Mouse (Mus musculus) neural tube, embryonic 14.5 days (tissue): ENCODE data around the gene Gm5134. TPM values are rescaled to one million over a fixed set of nuclear protein-coding genes. Genes with fewer than 3 reads are reported as not detected.

ENCODE experiments used
- ATAC-seq: fragments of 200-750 bp; cut with Nextera tagmentation; 2 replicates; pipeline ENCODE4 v1.8.0; 2017; ENCODE audit warnings: low read depth, mild to moderate bottlenecking, moderate TSS enrichment, moderate library complexity
- H3K27ac ChIP-seq: fragments of 300-500 bp; sonication (generic); 2 replicates; pipeline ENCODE4 v1.5.1; 2014; ENCODE audit warnings: low read depth, mild to moderate bottlenecking, control low read depth, low read length, moderate library complexity, mixed read lengths
- H3K27me3 ChIP-seq: fragments of 300-500 bp; sonication (generic); 2 replicates; pipeline ENCODE4 v1.6.1; 2014; ENCODE audit warnings: low read length; ENCODE audit not compliant: control insufficient read depth, insufficient read depth
- H3K36me3 ChIP-seq: fragments of 300-500 bp; sonication (generic); 2 replicates; pipeline ENCODE4 v1.6.1; 2014; ENCODE audit warnings: low read length, mixed read lengths; ENCODE audit not compliant: control insufficient read depth, insufficient read depth
- H3K4me1 ChIP-seq: fragments of 300-500 bp; sonication (generic); 2 replicates; pipeline ENCODE4 v1.6.1; 2014; ENCODE audit warnings: low read length; ENCODE audit not compliant: control insufficient read depth, insufficient read depth
- H3K4me2 ChIP-seq: fragments of 300-500 bp; sonication (generic); 2 replicates; pipeline ENCODE4 v1.6.1; 2014; ENCODE audit warnings: mild to moderate bottlenecking, low read depth, low read length, control low read depth
- H3K4me3 ChIP-seq: fragments of 300-500 bp; sonication (generic); 2 replicates; pipeline ENCODE4 v1.5.1; 2014; ENCODE audit warnings: low read depth, low read length, control low read depth, mixed read lengths
- H3K9ac ChIP-seq: fragments of 300-500 bp; sonication (generic); replicated peaks from 2 replicates; pipeline ENCODE4 v1.6.1; 2014; ENCODE audit warnings: low read depth, mild to moderate bottlenecking, control low read depth, low read length, mixed read lengths
- H3K9me3 ChIP-seq: fragments of 300-500 bp; sonication (generic); 2 replicates; pipeline ENCODE4 v1.6.1; 2016; ENCODE audit warnings: low read length; ENCODE audit not compliant: control insufficient read depth
- WGBS: fragments of 180-500 bp; shearing (Covaris S2); extraction: QIAGEN DNeasy Blood & Tissue Kit; methylation state at CpG from one replicate; pipeline ENCODE4 v1.1.7; 2014; 5-methylcytosine and 5-hydroxymethylcytosine counted together
- polyA plus RNA-seq: library from polyadenylated mRNA; unstranded; fragments of >200 nt; fragmentation: Nextera tagmentation; extraction: Ambion mirVana; gene quantifications from 2 replicates; pipeline ENCODE4 v1.2.1, GENCODE M21; 2014

The Gm5134 gene
- polyA plus RNA-seq, 1 experiment from 2014 or later = 0.17 TPM

DNA sequence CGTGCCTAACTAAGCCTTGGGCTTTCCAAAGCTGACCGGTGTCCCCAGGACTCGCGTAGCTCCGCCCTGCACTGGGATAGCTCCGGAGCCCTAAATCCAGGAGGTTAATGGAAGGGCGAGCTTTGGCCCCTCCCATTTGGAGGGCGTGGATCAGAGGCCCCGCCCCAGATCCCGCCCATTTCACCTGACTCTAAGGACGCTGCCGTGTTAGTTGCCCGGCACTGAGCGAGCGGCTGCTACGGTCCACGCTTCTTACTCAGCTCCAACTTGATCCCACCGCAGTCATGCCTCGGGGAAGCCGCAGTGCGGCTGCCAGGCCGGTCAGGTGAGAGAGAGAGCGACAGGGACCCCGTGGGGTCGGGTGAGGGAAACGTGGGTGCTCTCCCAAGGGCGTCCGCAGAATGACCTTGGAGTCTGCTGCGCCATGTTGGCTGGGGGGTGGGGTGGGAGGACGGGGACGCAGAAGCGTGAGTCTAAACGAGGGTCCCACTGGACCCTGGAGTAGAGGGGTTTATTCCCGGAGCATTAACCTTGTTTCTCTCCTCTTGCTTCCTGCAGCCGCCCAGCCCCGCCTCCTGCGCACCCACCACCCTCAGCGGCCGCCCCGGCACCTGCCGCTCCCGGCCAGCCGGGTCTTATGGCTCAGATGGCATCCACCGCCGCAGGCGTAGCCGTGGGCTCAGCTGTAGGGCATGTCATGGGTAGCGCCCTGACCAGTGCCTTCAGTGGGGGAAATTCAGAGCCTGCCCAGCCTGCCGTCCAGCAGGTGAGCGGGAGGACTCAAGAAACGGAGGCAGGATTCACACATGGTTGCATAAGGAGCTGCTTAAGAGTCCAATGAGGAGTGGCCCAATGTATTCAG lies 18.4 kb upstream of the Gm5134 start, which contains the start of gene Mmp11:
Mmp11 (minus strand) TSS at position 817 of the 862 bp plus-strand sequence.
- H3K4me2 ChIP-seq = peak within 1 kb of the TSS; percentile 95
- H3K9ac ChIP-seq = peak within 1 kb of the TSS; percentile 56
- WGBS = 1% methylated on average over 51 of the region's 51 CpGs
- H3K4me3 ChIP-seq = peak within 1 kb of the TSS; percentile 54
- no peaks in the 10 kb centered on the region for H3K9me3 ChIP-seq
- peak within 1 kb of the TSS; percentile 57; the same call in 1 of the 2 replicates for H3K27ac ChIP-seq
- peaks cover 3% of the 10 kb centered on the region; the same call in 1 of the 2 replicates for H3K27me3 ChIP-seq
- H3K36me3 ChIP-seq = no peaks in the 10 kb centered on the region
- peak; percentile 69 for ATAC-seq
- peaks cover 19% of the 10 kb centered on the region for H3K4me1 ChIP-seq

DNA sequence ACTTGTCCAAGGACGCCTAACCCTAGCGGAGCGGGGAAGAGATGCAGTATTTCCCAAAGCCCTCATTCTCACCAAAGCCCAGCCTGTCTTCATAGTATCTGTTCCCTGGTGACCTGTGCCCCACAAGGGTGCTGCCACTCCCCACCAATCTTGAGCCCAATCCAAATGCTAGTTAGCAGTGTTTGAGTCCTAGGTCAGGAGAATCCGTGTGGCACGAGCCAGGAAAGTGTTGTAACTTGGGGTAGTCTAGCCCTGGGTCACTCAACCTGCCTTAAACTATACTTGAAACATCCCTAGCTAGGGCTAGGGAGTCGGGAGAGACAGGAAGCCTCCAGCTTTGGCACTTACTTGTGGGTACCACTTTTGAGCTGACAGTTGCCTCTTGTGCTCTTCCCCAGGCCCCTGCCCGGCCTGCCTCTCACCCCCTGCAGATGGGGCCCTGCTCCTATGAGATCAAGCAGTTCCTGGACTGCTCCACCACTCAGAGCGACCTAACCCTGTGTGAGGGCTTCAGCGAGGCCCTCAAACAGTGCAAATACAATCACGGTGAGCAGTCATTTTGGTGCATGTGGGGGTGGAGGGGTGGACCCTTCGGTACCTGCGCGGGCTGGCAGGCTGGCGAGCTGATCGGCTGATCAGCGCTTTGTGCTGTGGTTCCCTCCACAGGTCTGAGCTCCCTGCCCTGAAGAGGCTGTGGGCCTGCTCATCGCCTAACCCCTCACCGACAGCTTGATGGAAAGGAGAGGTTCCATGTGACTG lies 17.2 kb upstream of the Gm5134 start:
- ATAC-seq = no peak
- WGBS = 38% methylated on average over 18 of the region's 18 CpGs
- no peaks in the 10 kb centered on the region for H3K9me3 ChIP-seq
- H3K27me3 ChIP-seq = no peaks in the 10 kb centered on the region
- peak overlapping the region; percentile 23; the same call in 1 of the 2 replicates for H3K4me2 ChIP-seq
- no peak overlapping the region for H3K27ac ChIP-seq
- H3K9ac ChIP-seq = no peak overlapping the region
- peaks cover 10% of the 10 kb centered on the region for H3K4me1 ChIP-seq
- no peaks in the 10 kb centered on the region for H3K36me3 ChIP-seq
- H3K4me3 ChIP-seq = no peak overlapping the region

DNA sequence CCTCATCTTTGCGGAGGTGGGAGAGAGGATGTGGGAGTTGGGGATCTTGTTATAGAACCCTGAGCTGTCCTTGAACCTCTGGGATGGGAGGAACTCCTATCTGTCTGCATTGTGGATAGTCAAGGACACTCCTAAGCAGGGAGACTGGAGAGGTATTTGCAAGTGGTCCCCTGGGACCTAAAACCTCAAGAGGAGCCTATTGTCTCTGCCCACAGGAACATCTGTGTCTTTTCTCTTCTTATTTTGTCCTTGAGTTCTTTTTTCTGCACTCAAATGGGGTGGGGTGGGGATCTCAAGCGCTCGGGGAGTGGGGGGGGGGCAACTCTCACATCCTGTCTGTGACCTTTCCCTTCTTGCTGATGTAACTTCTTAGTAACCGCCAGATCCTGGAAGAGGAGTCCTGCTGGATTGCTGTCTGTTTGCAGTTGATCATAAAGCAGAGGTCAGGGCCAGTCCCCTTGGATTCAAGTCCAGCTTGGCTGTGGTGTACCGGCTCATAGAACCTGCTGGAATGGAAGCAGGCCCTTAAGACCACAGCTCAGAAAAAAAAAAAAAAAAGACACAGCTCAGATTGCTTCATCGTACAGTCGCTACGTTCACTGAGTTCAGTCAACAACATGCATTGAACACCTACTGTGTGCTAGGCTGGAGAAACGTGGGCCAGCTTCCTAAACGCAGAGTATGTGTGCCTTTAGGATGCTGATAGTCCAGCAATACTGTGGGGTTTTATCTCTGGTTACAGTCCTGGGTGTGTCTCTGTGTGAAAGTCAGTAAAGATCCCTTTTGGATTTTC lies 16.3 kb upstream of the Gm5134 start:
- H3K4me1 ChIP-seq = peaks cover 2% of the 10 kb centered on the region; the same call in 1 of the 2 replicates
- H3K9ac ChIP-seq = no peak overlapping the region
- no peaks in the 10 kb centered on the region for H3K9me3 ChIP-seq
- no peak for ATAC-seq
- no peak overlapping the region for H3K4me3 ChIP-seq
- no peak overlapping the region for H3K4me2 ChIP-seq
- no peaks in the 10 kb centered on the region for H3K27me3 ChIP-seq
- H3K36me3 ChIP-seq = no peaks in the 10 kb centered on the region
- WGBS = 56% methylated on average over 10 of the region's 10 CpGs
- no peak overlapping the region for H3K27ac ChIP-seq

DNA sequence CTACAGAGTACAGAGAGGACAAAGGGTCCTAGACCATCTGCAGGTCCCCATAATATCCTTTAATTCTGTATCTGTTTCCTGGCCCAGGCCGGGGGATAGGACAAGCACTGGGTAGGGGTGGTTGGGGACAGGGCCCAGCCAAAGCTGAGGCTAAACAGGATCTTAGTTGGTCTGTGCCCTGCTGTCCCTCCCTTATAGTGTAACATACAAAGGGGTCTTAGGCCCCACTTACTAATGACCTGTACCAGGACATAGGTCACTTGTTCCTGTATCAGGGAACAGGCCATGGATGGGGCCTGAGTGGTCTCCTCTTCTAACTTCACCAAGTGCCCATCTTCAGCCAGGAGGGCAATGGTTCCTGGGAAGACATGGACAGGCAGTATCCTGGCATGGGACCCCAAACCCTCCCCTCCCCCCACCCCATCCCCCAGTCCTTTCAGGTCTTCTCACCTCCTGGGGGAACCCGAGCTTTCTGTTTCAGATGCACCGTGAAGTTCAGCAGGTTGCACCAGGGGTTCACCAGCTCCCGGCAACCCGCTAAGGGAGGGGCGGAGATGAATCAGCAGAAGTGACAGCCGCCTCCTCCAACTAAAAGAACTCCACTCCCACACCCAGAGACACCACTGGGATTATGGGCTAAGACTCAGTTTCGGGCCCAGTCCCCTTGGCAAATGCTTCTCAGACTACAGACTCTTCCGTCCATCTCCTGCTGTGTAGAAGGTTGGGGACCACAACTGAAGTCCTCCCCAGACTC lies 14.7 kb upstream of the Gm5134 start:
- no peak for ATAC-seq
- no peaks in the 10 kb centered on the region for H3K27me3 ChIP-seq
- H3K9me3 ChIP-seq = no peaks in the 10 kb centered on the region
- H3K36me3 ChIP-seq = no peaks in the 10 kb centered on the region
- no peak overlapping the region for H3K27ac ChIP-seq
- no peak overlapping the region for H3K9ac ChIP-seq
- WGBS = 39% methylated on average over 9 of the region's 9 CpGs
- H3K4me3 ChIP-seq = no peak overlapping the region; the same call in 1 of the 2 replicates
- H3K4me1 ChIP-seq = peaks cover 5% of the 10 kb centered on the region; the same call in 1 of the 2 replicates
- no peak overlapping the region for H3K4me2 ChIP-seq

DNA sequence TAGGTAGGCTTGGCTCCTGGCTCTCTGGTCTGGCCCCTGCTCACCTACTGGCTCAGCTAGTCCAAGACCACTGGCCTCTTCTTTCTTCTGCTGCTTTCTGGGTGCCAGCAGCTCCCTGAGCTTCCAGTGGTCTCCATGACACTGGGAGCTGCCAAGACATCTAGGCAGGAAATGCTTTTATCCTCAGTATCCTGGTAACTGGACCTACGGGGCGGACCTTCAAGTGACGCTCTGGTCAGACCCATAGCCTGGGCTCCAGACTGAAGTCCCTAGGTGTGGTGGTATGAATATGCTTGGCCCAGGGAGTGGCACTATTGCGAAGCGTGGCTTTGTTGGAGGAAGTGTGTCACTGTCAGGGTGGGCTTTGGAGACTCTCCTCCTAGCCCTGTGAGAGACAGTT lies 13.8 kb upstream of the Gm5134 start, which contains the start of gene Gm867:
Gm867 (minus strand) TSS at position 153 of the 400 bp plus-strand sequence.
- H3K27ac ChIP-seq = no peak within 1 kb of the TSS
- no peak within 1 kb of the TSS; the same call in 1 of the 2 replicates for H3K4me3 ChIP-seq
- H3K4me1 ChIP-seq = peaks cover 3% of the 10 kb centered on the region; the same call in 1 of the 2 replicates
- no peaks in the 10 kb centered on the region for H3K36me3 ChIP-seq
- ATAC-seq = no peak
- no peaks in the 10 kb centered on the region for H3K27me3 ChIP-seq
- H3K9me3 ChIP-seq = no peaks in the 10 kb centered on the region
- no peak within 1 kb of the TSS for H3K4me2 ChIP-seq
- H3K9ac ChIP-seq = no peak within 1 kb of the TSS
- 79% methylated on average over 5 of the region's 5 CpGs for WGBS

DNA sequence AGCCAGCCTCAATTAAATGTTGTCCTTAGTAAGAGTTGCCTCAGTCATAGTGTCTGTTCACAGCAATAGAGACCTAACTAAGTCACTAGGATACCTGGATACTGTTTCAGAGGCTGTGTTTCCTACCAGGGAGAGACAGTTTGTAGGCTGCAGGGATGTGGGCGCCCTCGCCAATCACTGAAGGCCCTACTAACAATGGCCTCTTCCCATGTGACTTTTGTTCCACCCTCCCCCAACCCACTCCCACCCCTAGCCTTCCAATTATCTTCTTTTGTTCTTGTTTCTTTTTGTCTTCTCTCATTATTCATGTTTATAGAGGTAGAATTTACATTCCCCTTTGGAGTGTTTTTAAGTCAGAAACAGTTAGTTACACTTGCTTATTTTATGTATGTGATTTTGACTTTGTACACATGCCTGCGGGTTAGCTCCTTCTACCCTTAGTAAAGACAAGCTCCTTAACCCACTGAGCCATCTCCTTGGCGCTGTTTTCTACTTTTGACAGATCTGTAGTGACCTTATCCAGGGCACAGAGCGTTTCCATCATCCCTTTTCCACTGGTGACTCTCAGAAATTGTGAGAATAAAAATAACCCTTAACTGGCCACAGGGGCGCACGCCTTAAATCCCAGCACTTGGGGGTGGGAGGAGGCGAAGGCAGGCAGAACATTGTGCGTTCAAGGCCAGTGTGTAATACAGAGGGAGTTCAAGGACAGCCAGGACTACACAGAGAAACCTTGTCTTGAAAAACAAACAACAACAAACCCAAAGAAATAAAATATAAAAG lies 13.1 kb upstream of the Gm5134 start:
- Histone ChIP-seq H3K4me2 (no peak overlapping the region), H3K4me1 (peaks cover 3% of the 10 kb centered on the region; the same call in 1 of the 2 replicates), H3K4me3 (no peak overlapping the region), H3K27ac (no peak overlapping the region), H3K9ac (no peak overlapping the region), H3K27me3 (no peaks in the 10 kb centered on the region), H3K9me3 (no peaks in the 10 kb centered on the region), H3K36me3 (no peaks in the 10 kb centered on the region)
- 65% methylated on average over 9 of the region's 9 CpGs for WGBS
- ATAC-seq = no peak

DNA sequence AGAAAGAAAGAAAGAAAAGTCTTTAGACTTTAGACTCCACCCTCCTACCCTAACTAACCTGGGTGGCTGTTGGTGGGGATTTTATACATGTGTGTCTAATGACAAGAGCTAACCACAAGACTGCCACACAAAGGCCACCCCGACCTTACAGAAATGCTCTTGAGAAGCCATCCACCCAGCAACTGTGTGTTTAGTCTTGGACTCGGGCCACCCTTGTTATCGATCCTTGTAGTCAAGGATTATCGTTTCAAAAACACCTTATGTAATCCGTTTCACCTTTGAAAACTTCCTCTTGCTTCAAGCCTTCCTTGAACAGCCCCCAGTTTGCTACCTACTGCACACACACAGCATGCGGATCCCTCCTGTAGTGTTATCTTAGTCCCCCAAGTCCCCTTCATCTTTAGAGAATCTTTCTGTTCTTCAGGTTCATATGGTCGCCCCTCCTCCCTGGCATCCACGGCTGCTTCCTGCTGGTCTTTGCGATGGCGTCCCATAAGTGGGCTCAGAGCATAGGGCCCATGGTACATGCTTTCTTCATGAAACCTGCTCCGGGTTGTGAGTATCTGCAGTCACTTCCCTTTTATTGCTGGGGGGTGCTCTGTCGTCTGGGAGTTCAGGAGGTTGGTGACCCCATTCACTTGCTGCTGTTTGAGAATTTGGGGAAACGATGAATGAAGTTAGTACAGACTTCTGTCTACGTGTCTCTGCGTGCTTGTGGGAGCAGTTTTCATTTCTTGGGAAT lies 11.4 kb upstream of the Gm5134 start, which contains the start of gene Vpreb3:
Vpreb3 (plus strand) TSS at position 322 of the 742 bp plus-strand sequence.
- Histone ChIP-seq H3K27ac (peak within 1 kb of the TSS; percentile 24; the same call in 1 of the 2 replicates), H3K4me2 (no peak within 1 kb of the TSS), H3K36me3 (no peaks in the 10 kb centered on the region), H3K9me3 (no peaks in the 10 kb centered on the region), H3K9ac (no peak within 1 kb of the TSS), H3K4me1 (peaks cover 3% of the 10 kb centered on the region; the same call in 1 of the 2 replicates), H3K4me3 (no peak within 1 kb of the TSS), H3K27me3 (no peaks in the 10 kb centered on the region)
- WGBS = 88% methylated on average over 15 of the region's 15 CpGs
- ATAC-seq = no peak
